Mouse (Mus musculus): ENCODE data around the gene Olfr1351. TPM values are rescaled to one million over a fixed set of nuclear protein-coding genes. Genes with fewer than 3 reads are reported as not detected.
"Not testable (repeated sequence)": the region's sequence is repeated elsewhere in the genome, so short reads cannot be mapped to it uniquely, and the experiment has no call there.

The Olfr1351 gene
- total RNA-seq (2014; rRNA removed; ENCODE audit: low replicate concordance) (not detected in 2 replicates), polyA plus RNA-seq (2015; fragmentation: Nextera tagmentation; extraction: Ambion mirVana) (not detected in 2 replicates)

GRCm38 (mm10) chr10:79012172-79012571, at the start of gene Olfr1351:
Gene Olfr1351 (plus strand): TSS chr10:79012472.
- ATAC-seq (ENCODE audit: insufficient read depth, low read depth): no peak
- no peak within 1 kb of the TSS for H3K9ac ChIP-seq (replicated peaks; ENCODE audit: low read depth, low read length)
- 70% methylated on average over 1 of the region's 1 CpGs for WGBS

GRCm38 (mm10) chr10:78963009-78963408, 49.3 kb upstream of the Olfr1351 start, which contains the start of gene Olfr1353:
Gene Olfr1353 (plus strand): TSS chr10:78963309.
- not testable (repeated sequence) for H3K4me1 ChIP-seq (ENCODE audit: control insufficient read depth, insufficient read depth); H3K4me2 ChIP-seq (ENCODE audit: low read depth, low read length); H3K27me3 ChIP-seq (ENCODE audit: control insufficient read depth, insufficient read depth, low read length); H3K9ac ChIP-seq (replicated peaks; ENCODE audit: low read depth, low read length); H3K9me3 ChIP-seq (replicated peaks; ENCODE audit: control insufficient read depth, low read length); H3K27ac ChIP-seq (ENCODE audit: low read depth); ATAC-seq (ENCODE audit: insufficient read depth, low read depth); H3K4me3 ChIP-seq (ENCODE audit: low read depth, low read length); DNase-seq (ENCODE audit: low spot score); H3K36me3 ChIP-seq (replicated peaks; ENCODE audit: control insufficient read depth, insufficient read depth, low read length)

More at GRCm38 (mm10) chr10:79012172-79012571, at the start of gene Olfr1351:
- H3K9me3 ChIP-seq (replicated peaks; ENCODE audit: control insufficient read depth, low read length): no peaks in the 10 kb centered on the region
- H3K4me1 ChIP-seq (ENCODE audit: control insufficient read depth, insufficient read depth): no peaks in the 10 kb centered on the region
- no peaks in the 10 kb centered on the region for H3K27me3 ChIP-seq (ENCODE audit: control insufficient read depth, insufficient read depth, low read length)
- H3K27ac ChIP-seq (ENCODE audit: low read depth): no peak within 1 kb of the TSS
- no peak for TF ChIP-seq EP300 (IDR thresholded peaks at IDR 0.05; ENCODE audit: low read depth)
- TF ChIP-seq CTCF (IDR thresholded peaks at IDR 0.05; ENCODE audit: low read depth): no peak
- H3K4me3 ChIP-seq (ENCODE audit: low read depth, low read length): no peak within 1 kb of the TSS
- H3K36me3 ChIP-seq (replicated peaks; ENCODE audit: control insufficient read depth, insufficient read depth, low read length): no peaks in the 10 kb centered on the region
- H3K4me2 ChIP-seq (ENCODE audit: low read depth, low read length): no peak within 1 kb of the TSS
- DNase-seq (ENCODE audit: low spot score): no peak

DNA sequence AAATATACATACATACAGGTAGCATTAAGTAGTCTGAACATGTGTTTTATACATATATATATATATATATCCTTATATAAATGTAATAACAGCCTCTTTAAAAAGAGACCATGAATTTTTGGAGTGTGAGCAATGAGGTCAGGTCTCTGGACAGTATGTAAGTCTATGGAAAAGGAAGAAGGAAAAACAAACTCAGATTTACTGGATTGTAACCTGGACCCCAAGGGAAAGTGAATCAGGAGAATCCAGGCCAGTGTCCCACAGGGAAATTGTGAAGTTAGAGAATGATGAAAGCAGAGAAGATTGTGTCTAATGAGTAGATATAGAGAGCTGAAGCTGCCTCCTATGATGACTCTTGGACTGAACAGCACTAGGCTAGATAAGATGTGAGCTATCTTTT, 31.5 kb upstream of the Olfr1351 start, which contains the start of gene Olfr1352:
Olfr1352 (plus strand) TSS at position 301 of the 400 bp plus-strand sequence.
- no peak for ATAC-seq (ENCODE audit: insufficient read depth, low read depth)
- H3K36me3 ChIP-seq (replicated peaks; ENCODE audit: control insufficient read depth, insufficient read depth, low read length): no peaks in the 10 kb centered on the region
- H3K27ac ChIP-seq (ENCODE audit: low read depth): no peak within 1 kb of the TSS
- no peak for DNase-seq (ENCODE audit: low spot score)
- H3K4me3 ChIP-seq (ENCODE audit: low read depth, low read length): no peak within 1 kb of the TSS
- no peak within 1 kb of the TSS for H3K9ac ChIP-seq (replicated peaks; ENCODE audit: low read depth, low read length)
- TF ChIP-seq EP300 (IDR thresholded peaks at IDR 0.05; ENCODE audit: low read depth) (no peak), CTCF (IDR thresholded peaks at IDR 0.05; ENCODE audit: low read depth) (no peak)
- no peaks in the 10 kb centered on the region for H3K27me3 ChIP-seq (ENCODE audit: control insufficient read depth, insufficient read depth, low read length)
- no peaks in the 10 kb centered on the region for H3K9me3 ChIP-seq (replicated peaks; ENCODE audit: control insufficient read depth, low read length)
- H3K4me1 ChIP-seq (ENCODE audit: control insufficient read depth, insufficient read depth): no peaks in the 10 kb centered on the region
- no peak within 1 kb of the TSS for H3K4me2 ChIP-seq (ENCODE audit: low read depth, low read length)

DNA sequence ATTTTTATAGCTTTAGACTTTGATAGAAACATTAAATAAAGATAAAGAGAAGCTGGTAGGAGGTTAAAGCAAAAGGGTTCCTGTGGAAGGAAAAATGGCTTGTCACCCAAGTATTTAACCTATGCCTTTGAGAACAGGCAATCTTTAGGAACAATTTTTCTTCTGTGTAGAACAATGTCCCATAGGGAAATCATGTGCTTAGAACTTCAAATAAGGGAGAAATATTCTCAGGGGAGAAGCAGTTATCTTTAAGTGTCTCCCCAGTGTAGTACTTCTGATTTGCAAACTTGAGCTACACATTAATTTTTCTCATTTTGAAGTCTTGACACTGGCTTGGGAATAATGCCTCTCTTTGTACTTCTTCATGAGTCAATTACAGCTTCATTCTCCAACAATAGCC, 16.2 kb downstream of the Olfr1351 start, which contains the start of gene Olfr57:
Olfr57 (plus strand) TSS at position 301 of the 400 bp plus-strand sequence.
- no peak within 1 kb of the TSS for H3K4me2 ChIP-seq (ENCODE audit: low read depth, low read length)
- ATAC-seq (ENCODE audit: insufficient read depth, low read depth): no peak
- H3K4me1 ChIP-seq (ENCODE audit: control insufficient read depth, insufficient read depth): no peaks in the 10 kb centered on the region
- H3K27me3 ChIP-seq (ENCODE audit: control insufficient read depth, insufficient read depth, low read length): no peaks in the 10 kb centered on the region
- no peak for TF ChIP-seq CTCF (IDR thresholded peaks at IDR 0.05; ENCODE audit: low read depth)
- no peak for TF ChIP-seq EP300 (IDR thresholded peaks at IDR 0.05; ENCODE audit: low read depth)
- no peak for DNase-seq (ENCODE audit: low spot score)
- H3K9ac ChIP-seq (replicated peaks; ENCODE audit: low read depth, low read length): no peak within 1 kb of the TSS
- no peak within 1 kb of the TSS for H3K4me3 ChIP-seq (ENCODE audit: low read depth, low read length)
- H3K9me3 ChIP-seq (replicated peaks; ENCODE audit: control insufficient read depth, low read length): 0 out of 2 replicates have a peak, but pooled peaks cover 3% of the 10 kb centered on the region
- H3K27ac ChIP-seq (ENCODE audit: low read depth): no peak within 1 kb of the TSS
- H3K36me3 ChIP-seq (replicated peaks; ENCODE audit: control insufficient read depth, insufficient read depth, low read length): no peaks in the 10 kb centered on the region

DNA sequence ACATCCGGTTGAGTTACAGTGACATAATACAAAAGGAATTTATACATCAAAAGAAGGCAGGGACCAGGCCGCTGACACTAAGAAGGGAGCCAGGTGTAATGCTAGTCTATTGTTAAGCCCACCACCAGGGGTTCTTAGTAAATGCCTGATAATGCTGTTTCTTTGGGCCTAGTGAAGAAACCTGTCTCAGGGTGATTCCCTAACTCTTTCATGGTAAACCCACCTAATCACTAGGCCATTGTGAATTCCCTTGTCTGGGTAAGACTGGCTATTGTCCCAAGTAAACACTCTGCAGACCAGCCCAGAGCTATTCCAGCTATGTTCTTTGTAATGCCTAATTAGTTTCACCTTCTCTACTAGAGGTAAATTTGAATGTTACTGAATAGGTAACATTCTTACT, 30.2 kb downstream of the Olfr1351 start:
- 80% methylated on average over 2 of the region's 2 CpGs for WGBS

DNA sequence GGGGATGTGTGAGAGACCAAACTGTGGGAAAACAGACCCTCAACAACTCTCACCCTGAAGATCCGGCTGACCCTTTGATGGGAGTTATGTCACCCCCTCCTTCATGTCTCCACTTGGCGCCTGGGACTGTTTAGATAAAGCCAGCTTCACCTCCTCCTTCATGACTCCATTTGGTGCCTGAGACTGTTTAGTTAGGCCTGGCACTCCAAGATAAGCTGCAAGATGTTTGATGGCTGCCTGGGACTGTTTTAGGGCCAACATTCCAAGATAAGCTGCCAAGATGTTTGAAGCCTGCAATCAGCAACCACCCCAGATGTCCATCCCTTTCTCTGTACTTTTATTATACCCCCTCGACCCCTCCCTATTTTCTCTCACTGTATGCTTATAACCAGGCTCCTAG, 45.1 kb downstream of the Olfr1351 start:
- not testable (repeated sequence) for H3K36me3 ChIP-seq (replicated peaks; ENCODE audit: control insufficient read depth, insufficient read depth, low read length); H3K4me3 ChIP-seq (ENCODE audit: low read depth, low read length); H3K27ac ChIP-seq (ENCODE audit: low read depth); H3K9ac ChIP-seq (replicated peaks; ENCODE audit: low read depth, low read length); H3K27me3 ChIP-seq (ENCODE audit: control insufficient read depth, insufficient read depth, low read length); H3K4me1 ChIP-seq (ENCODE audit: control insufficient read depth, insufficient read depth); ATAC-seq (ENCODE audit: insufficient read depth, low read depth); DNase-seq (ENCODE audit: low spot score); H3K4me2 ChIP-seq (ENCODE audit: low read depth, low read length)
- peaks cover 13% of the 10 kb centered on the region for H3K9me3 ChIP-seq (replicated peaks; ENCODE audit: control insufficient read depth, low read length)
- WGBS: 21% methylated on average over 3 of the region's 3 CpGs

More for the DNA sequence above, 30.2 kb downstream of the Olfr1351 start:
- H3K4me2 ChIP-seq (ENCODE audit: low read depth, low read length); H3K27ac ChIP-seq (ENCODE audit: low read depth); H3K4me1 ChIP-seq (ENCODE audit: control insufficient read depth, insufficient read depth); H3K9me3 ChIP-seq (replicated peaks; ENCODE audit: control insufficient read depth, low read length); DNase-seq (ENCODE audit: low spot score); H3K36me3 ChIP-seq (replicated peaks; ENCODE audit: control insufficient read depth, insufficient read depth, low read length); H3K9ac ChIP-seq (replicated peaks; ENCODE audit: low read depth, low read length); H3K4me3 ChIP-seq (ENCODE audit: low read depth, low read length); H3K27me3 ChIP-seq (ENCODE audit: control insufficient read depth, insufficient read depth, low read length); ATAC-seq (ENCODE audit: insufficient read depth, low read depth): not testable (repeated sequence)

Other genes starting within 250 kb of the Olfr1351 start
- gene Slc1a6, start 232.0 kb upstream of the Olfr1351 start, total RNA-seq (2014; rRNA removed; ENCODE audit: low replicate concordance): 0.42 TPM in 1 of 2 replicates, not detected in the other
- gene Slc1a6, start 232.0 kb upstream of the Olfr1351 start, polyA plus RNA-seq (2015; fragmentation: Nextera tagmentation; extraction: Ambion mirVana): 0.16 and 0.25 TPM in 2 replicates
- not detected in 2 replicates for gene Olfr1356, start 160.3 kb upstream of the Olfr1351 start, total RNA-seq (2014; rRNA removed; ENCODE audit: low replicate concordance)
- not detected in 2 replicates for gene Olfr1356, start 160.3 kb upstream of the Olfr1351 start, polyA plus RNA-seq (2015; fragmentation: Nextera tagmentation; extraction: Ambion mirVana)
- gene Olfr1355, start 136.9 kb upstream of the Olfr1351 start, total RNA-seq (2014; rRNA removed; ENCODE audit: low replicate concordance): not detected in 2 replicates
- not detected in 2 replicates for gene Olfr1355, start 136.9 kb upstream of the Olfr1351 start, polyA plus RNA-seq (2015; fragmentation: Nextera tagmentation; extraction: Ambion mirVana)
- gene Olfr1354, start 99.3 kb upstream of the Olfr1351 start, total RNA-seq (2014; rRNA removed; ENCODE audit: low replicate concordance): not detected in 2 replicates
- not detected in 2 replicates for gene Olfr1354, start 99.3 kb upstream of the Olfr1351 start, polyA plus RNA-seq (2015; fragmentation: Nextera tagmentation; extraction: Ambion mirVana)
- gene Olfr8, start 61.8 kb upstream of the Olfr1351 start, total RNA-seq (2014; rRNA removed; ENCODE audit: low replicate concordance): not detected in 2 replicates
- not detected in 2 replicates for gene Olfr8, start 61.8 kb upstream of the Olfr1351 start, polyA plus RNA-seq (2015; fragmentation: Nextera tagmentation; extraction: Ambion mirVana)
- gene Olfr1353, start 49.2 kb upstream of the Olfr1351 start, total RNA-seq (2014; rRNA removed; ENCODE audit: low replicate concordance): not detected in 2 replicates
- not detected in 2 replicates for gene Olfr1353, start 49.2 kb upstream of the Olfr1351 start, polyA plus RNA-seq (2015; fragmentation: Nextera tagmentation; extraction: Ambion mirVana)
- gene Olfr1352, start 31.4 kb upstream of the Olfr1351 start, total RNA-seq (2014; rRNA removed; ENCODE audit: low replicate concordance): not detected in 2 replicates
- not detected in 2 replicates for gene Olfr1352, start 31.4 kb upstream of the Olfr1351 start, polyA plus RNA-seq (2015; fragmentation: Nextera tagmentation; extraction: Ambion mirVana)
- not detected in 2 replicates for gene Olfr57, start 16.3 kb downstream of the Olfr1351 start, total RNA-seq (2014; rRNA removed; ENCODE audit: low replicate concordance)
- not detected in 2 replicates for gene Olfr57, start 16.3 kb downstream of the Olfr1351 start, polyA plus RNA-seq (2015; fragmentation: Nextera tagmentation; extraction: Ambion mirVana)
- 7.7 and 10.9 TPM in 2 replicates for gene 2610008E11Rik, start 85.1 kb downstream of the Olfr1351 start, total RNA-seq (2014; rRNA removed; ENCODE audit: low replicate concordance)
- gene 2610008E11Rik, start 85.1 kb downstream of the Olfr1351 start, polyA plus RNA-seq (2015; fragmentation: Nextera tagmentation; extraction: Ambion mirVana): 13.0 and 14.0 TPM in 2 replicates
- gene Vmn2r80, start 136.3 kb downstream of the Olfr1351 start, total RNA-seq (2014; rRNA removed; ENCODE audit: low replicate concordance): not detected in 2 replicates
- not detected in 2 replicates for gene Vmn2r80, start 136.3 kb downstream of the Olfr1351 start, polyA plus RNA-seq (2015; fragmentation: Nextera tagmentation; extraction: Ambion mirVana)
- not detected in 2 replicates for gene Vmn2r81, start 235.2 kb downstream of the Olfr1351 start, total RNA-seq (2014; rRNA removed; ENCODE audit: low replicate concordance)
- not detected in 2 replicates for gene Vmn2r81, start 235.2 kb downstream of the Olfr1351 start, polyA plus RNA-seq (2015; fragmentation: Nextera tagmentation; extraction: Ambion mirVana)

Data from heart, postnatal 0 days (tissue).